1 mouse cellular context compared by ENCODE assay signal in the genomic region with DNA sequence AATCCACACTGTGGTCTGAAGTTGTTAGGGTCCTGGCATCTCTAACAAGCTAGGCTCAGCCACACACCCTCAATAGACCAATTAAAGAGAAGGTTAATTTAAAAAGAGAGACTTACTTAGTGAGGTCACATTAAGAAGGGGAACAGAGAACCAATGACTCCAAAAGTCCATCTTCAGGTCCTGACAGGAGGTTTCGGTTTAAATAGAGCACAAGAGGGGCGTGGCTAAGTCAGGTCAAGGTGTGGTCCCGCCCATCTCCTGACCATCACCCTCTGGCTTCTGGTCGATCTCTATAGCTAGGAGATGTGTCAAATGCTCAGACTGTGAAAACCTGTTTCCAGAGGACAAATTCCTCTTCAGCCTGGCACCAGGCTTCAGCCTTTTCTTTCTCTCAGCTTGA.
TF ChIP-seq lines count a peak whose summit lies in the region.

No protein-coding gene starts in this region.

TF ChIP-seq in CH12.LX, 34 proteins besides CTCF, POLR2A, EP300 and RAD21 (continued from another document):
- TF ChIP-seq MXI1 (IDR thresholded peaks at IDR 0.05; ENCODE audit: low read depth, low read length) = no peak
